In the genomic region with DNA sequence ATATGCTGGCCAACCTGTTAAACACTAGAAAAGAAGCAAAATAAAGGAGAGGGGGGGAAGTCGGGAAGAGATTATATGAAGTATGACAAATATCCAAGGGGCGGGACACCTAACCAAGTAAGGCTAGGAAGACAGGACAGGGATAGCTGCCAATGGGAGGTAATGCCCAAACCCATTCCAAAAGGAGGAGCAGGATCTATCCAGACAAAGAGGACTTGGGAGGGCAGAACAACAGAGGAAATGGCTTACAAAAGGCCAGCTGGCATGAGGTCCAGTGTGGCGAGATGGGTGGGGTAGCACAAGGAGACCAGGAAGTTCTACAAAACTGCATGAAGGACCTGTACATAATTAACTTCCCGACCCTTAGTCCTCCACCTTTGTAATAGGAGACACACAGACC, we compare ENCODE assay signal across 19 mouse cellular contexts. TPM values are rescaled to one million over a fixed set of nuclear protein-coding genes. Genes with fewer than 3 reads are reported as not detected.
DNase-seq lines count a peak whose midpoint lies in the region; ATAC-seq and TF ChIP-seq lines count a peak whose summit lies in the region.
"Had no signal": no experiment of that assay in that cellular context is flagged by ENCODE, and none has a peak within 500 bp of the region (broad histone marks: within the 10 kb centered on the region; RNA-seq: fewer than 3 reads in every experiment).

No protein-coding gene starts in this region.

- no peak for DNase-seq in kidney, postnatal 14 days
- peak; percentile 67 for DNase-seq in lung, postnatal 36 days
- no peak for DNase-seq in left cerebral cortex, postnatal 4 days
- DNase-seq: adrenal gland, adult 2 months; adrenal gland, postnatal 25 days; cerebellum, adult 2 months; cerebellum, postnatal 10 days; forebrain, postnatal 0 days; gastrocnemius, postnatal 14 days; heart, postnatal 36 days had no signal

- H3K36me3 ChIP-seq in kidney, embryonic 15.5 days: no peaks in the 10 kb centered on the region
- no peaks in the 10 kb centered on the region for H3K36me3 ChIP-seq in E14TG2a.4 (ENCODE audit: insufficient read depth, low read length)
- no peaks in the 10 kb centered on the region for H3K36me3 ChIP-seq in ES-Bruce4 (ENCODE audit: control insufficient read depth, insufficient read depth, low read length, poor library complexity, severe bottlenecking)
- H3K36me3 ChIP-seq: embryonic facial prominence, embryonic 10.5 days; heart, embryonic 12.5 days; hindbrain, embryonic 15.5 days had no signal

- TF ChIP-seq EP300 in ES-Bruce4 (IDR thresholded peaks at IDR 0.05; ENCODE audit: insufficient read depth, low read depth, low read length): 0 out of 2 replicates have a peak, but pooled peaks have one; percentile 23

- TF ChIP-seq POLR2A in ES-Bruce4 (IDR thresholded peaks at IDR 0.05; ENCODE audit: insufficient read depth, low read length): no peak

- TF ChIP-seq CTCF in E14TG2a.4 (conservative IDR thresholded peaks at IDR 0.05; ENCODE audit: low read length) (no peak), ES-Bruce4 (IDR thresholded peaks at IDR 0.05; ENCODE audit: low read depth, low read length) (no peak)

- WGBS in kidney, embryonic 15.5 days: 48% methylated on average over 4 of the region's 4 CpGs

- no peak overlapping the region for H3K4me3 ChIP-seq in kidney, embryonic 15.5 days (replicated peaks)
- H3K4me3 ChIP-seq in E14TG2a.4 (replicated peaks; ENCODE audit: low read length) (peak overlapping the region; percentile 14; the same call in 1 of the 2 replicates), ES-Bruce4 (ENCODE audit: low read depth, low read length) (no peak overlapping the region)
- H3K4me3 ChIP-seq: embryonic facial prominence, embryonic 10.5 days; forebrain, embryonic 13.5 days; heart, embryonic 12.5 days; hindbrain, embryonic 15.5 days had no signal

- ATAC-seq in kidney, embryonic 15.5 days (replicated peaks; ENCODE audit: low FRiP score): no peak
- ATAC-seq: activated CD4-positive, CD25-positive, alpha-beta regulatory T cell, adult 4 months; forebrain, embryonic 13.5 days; forebrain, postnatal 0 days; Patski had no signal

- no peak overlapping the region for H3K4me2 ChIP-seq in kidney, embryonic 15.5 days
- H3K4me2 ChIP-seq: forebrain, embryonic 13.5 days; heart, embryonic 12.5 days; hindbrain, embryonic 15.5 days had no signal

- no peaks in the 10 kb centered on the region for H3K9me3 ChIP-seq in kidney, embryonic 15.5 days (replicated peaks)
- no peaks in the 10 kb centered on the region for H3K9me3 ChIP-seq in E14TG2a.4 (ENCODE audit: low read length)
- no peaks in the 10 kb centered on the region for H3K9me3 ChIP-seq in ES-Bruce4 (replicated peaks; ENCODE audit: control insufficient read depth, insufficient read depth, low read length, poor library complexity, severe bottlenecking)
- H3K9me3 ChIP-seq: embryonic facial prominence, embryonic 10.5 days; forebrain, embryonic 13.5 days; heart, embryonic 12.5 days; hindbrain, embryonic 15.5 days had no signal

- intact Hi-C loops in left cerebral cortex, postnatal 4 days (cut with DNase I): no loop called here

- H3K4me1 ChIP-seq in kidney, embryonic 15.5 days: peaks cover 41% of the 10 kb centered on the region
- H3K4me1 ChIP-seq in E14TG2a.4 (replicated peaks; ENCODE audit: low read depth, low read length): peaks cover 59% of the 10 kb centered on the region
- peaks cover 6% of the 10 kb centered on the region for H3K4me1 ChIP-seq in ES-Bruce4 (ENCODE audit: control insufficient read depth, insufficient read depth, low read length)

- no peak overlapping the region for H3K9ac ChIP-seq in kidney, embryonic 15.5 days
- no peak overlapping the region for H3K9ac ChIP-seq in ES-Bruce4 (ENCODE audit: low read depth, poor library complexity, severe bottlenecking)
- H3K9ac ChIP-seq: forebrain, embryonic 13.5 days; forebrain, postnatal 0 days; heart, embryonic 12.5 days; hindbrain, embryonic 15.5 days had no signal

- 0 out of 2 replicates have a peak overlapping the region, but pooled peaks have one; percentile 66 for H3K27ac ChIP-seq in kidney, embryonic 15.5 days
- peak overlapping the region; percentile 70; the same call in 1 of the 2 replicates for H3K27ac ChIP-seq in ES-Bruce4 (ENCODE audit: insufficient read depth, low read length)
- H3K27ac ChIP-seq: embryonic facial prominence, embryonic 10.5 days; forebrain, embryonic 13.5 days; hindbrain, embryonic 15.5 days had no signal

- H3K27me3 ChIP-seq in kidney, embryonic 15.5 days: no peaks in the 10 kb centered on the region; the same call in 1 of the 2 replicates
- H3K27me3 ChIP-seq in E14TG2a.4 (ENCODE audit: insufficient read depth, low read length) (no peaks in the 10 kb centered on the region), ES-Bruce4 (ENCODE audit: control insufficient read depth, insufficient read depth, low read length, poor library complexity, severe bottlenecking) (no peaks in the 10 kb centered on the region)
- H3K27me3 ChIP-seq: forebrain, embryonic 13.5 days; heart, embryonic 12.5 days; hindbrain, embryonic 15.5 days; Patski had no signal

RNA-seq across cellular contexts. Expression of a gene that starts 34.8 kb away (rescaled TPM):
- polyA plus RNA-seq in kidney, embryonic 15.5 days (2015; fragmentation: Nextera tagmentation; extraction: Ambion mirVana): 31.3 and 32.0 TPM in 2 replicates
- polyA plus RNA-seq in ES-Bruce4 (2011; ENCODE audit: insufficient read depth, insufficient read length, low read depth, missing spikeins): 36.7 and 42.4 TPM in 2 replicates
- 10 to 100 TPM; 19.3 to 19.8 TPM for total RNA-seq in left cerebral cortex, postnatal 4 days (2021)
